Mouse (Mus musculus) embryonic facial prominence, embryonic 11.5 days (tissue): ENCODE results near the gene Ephb1. TPM values are rescaled to one million over a fixed set of nuclear protein-coding genes. Genes with fewer than 3 reads are reported as not detected.

Experiments used
- ATAC-seq: fragments of 200-750 bp; cut with Nextera tagmentation; replicated peaks from 2 replicates; pipeline ENCODE4 v1.8.0; 2017; ENCODE audit warnings: low read depth; ENCODE audit not compliant: insufficient number of reproducible peaks, low FRiP score, low TSS enrichment
- DNase-seq: peaks from one replicate; pipeline ENCODE4 v3.0.0-alpha.2; 2015; ENCODE audit warnings: low spot score
- H3K27ac ChIP-seq: fragments of 300-500 bp; sonication (generic); replicated peaks from 2 replicates; pipeline ENCODE4 v1.5.1; 2014; ENCODE audit warnings: mild to moderate bottlenecking, low read depth, low read length, control low read depth
- H3K27me3 ChIP-seq: fragments of 300-500 bp; sonication (generic); 2 replicates; pipeline ENCODE4 v1.6.1; 2014; ENCODE audit warnings: mild to moderate bottlenecking, low read length, moderate library complexity, mixed read lengths; ENCODE audit not compliant: control insufficient read depth, insufficient read depth
- H3K36me3 ChIP-seq: fragments of 300-500 bp; sonication (generic); replicated peaks from 2 replicates; pipeline ENCODE4 v1.6.1; 2014; ENCODE audit warnings: low read depth, mild to moderate bottlenecking, low read length, moderate library complexity, mixed read lengths; ENCODE audit not compliant: control insufficient read depth, insufficient read depth
- H3K4me1 ChIP-seq: fragments of 300-500 bp; sonication (generic); 2 replicates; pipeline ENCODE4 v1.6.1; 2014; ENCODE audit warnings: low read length, mixed read lengths; ENCODE audit not compliant: control insufficient read depth, insufficient read depth
- H3K4me2 ChIP-seq: fragments of 300-500 bp; sonication (generic); 2 replicates; pipeline ENCODE4 v1.6.1; 2014; ENCODE audit warnings: low read depth, mild to moderate bottlenecking, control low read depth, low read length, moderate library complexity
- H3K4me3 ChIP-seq: fragments of 300-500 bp; sonication (generic); 2 replicates; pipeline ENCODE4 v1.5.1; 2014; ENCODE audit warnings: low read depth, low read length, control low read depth
- H3K9ac ChIP-seq: fragments of 300-500 bp; sonication (generic); replicated peaks from 2 replicates; pipeline ENCODE4 v1.6.1; 2014; ENCODE audit warnings: mild to moderate bottlenecking, control low read depth, low read length
- H3K9me3 ChIP-seq: fragments of 300-500 bp; sonication (generic); replicated peaks from 2 replicates; pipeline ENCODE4 v1.6.1; 2016; ENCODE audit warnings: mild to moderate bottlenecking, low read length, inconsistent platforms, mixed read lengths; ENCODE audit not compliant: control insufficient read depth
- WGBS: fragments of 180-500 bp; shearing (Covaris S2); extraction: QIAGEN DNeasy Blood & Tissue Kit; methylation state at CpG from one replicate; pipeline ENCODE4 v1.1.7; 2014; 5-methylcytosine and 5-hydroxymethylcytosine counted together
- polyA plus RNA-seq: library from polyadenylated mRNA; unstranded; fragments of >200 nt; fragmentation: Nextera tagmentation; extraction: Ambion mirVana; gene quantifications from 2 replicates; pipeline ENCODE4 v1.2.1, GENCODE M21; 2014

Gene Ephb1
- polyA plus RNA-seq, 1 experiment from 2014 or later, result 6.6 TPM

DNA sequence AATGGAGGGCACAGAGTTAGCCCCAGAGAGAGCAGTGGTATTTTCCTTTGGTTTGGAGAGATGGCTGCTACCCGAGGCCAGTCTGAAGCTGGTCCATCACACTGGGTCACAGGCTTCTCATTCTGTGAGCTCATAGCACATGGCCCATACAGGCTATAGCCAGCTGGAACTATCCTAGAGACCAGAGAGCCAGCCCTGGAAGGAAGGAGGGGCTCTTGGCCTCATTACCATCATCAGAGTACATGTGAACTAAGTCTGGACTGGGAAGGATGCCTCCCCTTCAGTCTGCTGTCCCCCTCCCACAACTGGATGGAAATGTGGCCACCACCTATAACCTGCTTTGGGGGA lies 142.5 kb downstream of the Ephb1 start:
- 23% methylated on average over 1 of the region's 1 CpGs for WGBS
- Histone ChIP-seq H3K36me3 (no peaks in the 10 kb centered on the region), H3K27ac (no peak overlapping the region), H3K9ac (no peak overlapping the region), H3K27me3 (no peaks in the 10 kb centered on the region), H3K9me3 (no peaks in the 10 kb centered on the region), H3K4me2 (no peak overlapping the region), H3K4me1 (no peaks in the 10 kb centered on the region), H3K4me3 (no peak overlapping the region)
- DNase-seq (no peak), ATAC-seq (no peak)

GRCm38 (mm10) chr9:102211296-102212035 lies 143.0 kb downstream of the Ephb1 start:
- WGBS, result 14% methylated on average over 10 of the region's 10 CpGs
- Histone ChIP-seq H3K4me3 (no peak overlapping the region), H3K27me3 (no peaks in the 10 kb centered on the region), H3K4me1 (no peaks in the 10 kb centered on the region), H3K4me2 (no peak overlapping the region), H3K27ac (no peak overlapping the region), H3K9me3 (no peaks in the 10 kb centered on the region), H3K9ac (no peak overlapping the region), H3K36me3 (no peaks in the 10 kb centered on the region)
- ATAC-seq, result peak; percentile 94
- DNase-seq, result peak; percentile 73

GRCm38 (mm10) chr9:102205518-102205917 lies 149.0 kb downstream of the Ephb1 start:
- ATAC-seq, result no peak
- H3K9ac ChIP-seq, result no peak overlapping the region
- H3K4me2 ChIP-seq, result no peak overlapping the region
- WGBS, result 55% methylated on average over 3 of the region's 3 CpGs
- DNase-seq, result no peak
- H3K4me3 ChIP-seq, result no peak overlapping the region
- no peaks in the 10 kb centered on the region for H3K4me1 ChIP-seq
- H3K9me3 ChIP-seq, result no peaks in the 10 kb centered on the region
- no peak overlapping the region for H3K27ac ChIP-seq
- no peaks in the 10 kb centered on the region for H3K36me3 ChIP-seq
- H3K27me3 ChIP-seq, result no peaks in the 10 kb centered on the region

DNA sequence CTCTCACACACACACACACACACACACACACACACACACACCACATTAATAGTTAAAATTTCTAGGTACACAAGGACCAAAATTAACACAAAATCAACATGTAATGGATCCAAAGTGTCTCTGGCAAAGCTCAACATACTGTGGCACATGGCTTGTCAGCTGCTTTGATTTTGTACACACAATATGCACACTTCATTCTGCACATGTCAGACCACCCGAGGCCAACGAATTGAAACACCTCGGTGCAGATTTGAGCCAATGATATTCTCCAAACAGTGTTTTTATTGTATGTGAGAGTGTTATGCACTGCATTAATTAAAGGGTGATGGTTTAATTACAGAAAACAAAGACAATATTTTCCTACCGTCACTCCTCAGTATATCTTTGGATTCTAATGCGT lies 152.6 kb downstream of the Ephb1 start:
- ATAC-seq, result no peak
- 90% methylated on average over 5 of the region's 5 CpGs for WGBS
- no peaks in the 10 kb centered on the region for H3K27me3 ChIP-seq

GRCm38 (mm10) chr9:102196856-102197255 lies 157.6 kb downstream of the Ephb1 start:
- 92% methylated on average over 6 of the region's 6 CpGs for WGBS
- H3K4me1 ChIP-seq, result no peaks in the 10 kb centered on the region
- no peak for ATAC-seq

More for the DNA sequence above, 152.6 kb downstream of the Ephb1 start:
- no peak for DNase-seq
- H3K9me3 ChIP-seq, result no peaks in the 10 kb centered on the region
- no peak overlapping the region for H3K27ac ChIP-seq
- no peak overlapping the region for H3K9ac ChIP-seq
- H3K36me3 ChIP-seq, result no peaks in the 10 kb centered on the region
- H3K4me3 ChIP-seq, result no peak overlapping the region
- H3K4me1 ChIP-seq, result no peaks in the 10 kb centered on the region
- no peak overlapping the region for H3K4me2 ChIP-seq

GRCm38 (mm10) chr9:102194063-102194462 lies 160.4 kb downstream of the Ephb1 start:
- WGBS, result 80% methylated on average over 4 of the region's 4 CpGs
- DNase-seq (no peak), ATAC-seq (no peak)
- H3K9me3 ChIP-seq, result no peaks in the 10 kb centered on the region
- H3K9ac ChIP-seq, result no peak overlapping the region
- no peaks in the 10 kb centered on the region for H3K27me3 ChIP-seq
- H3K27ac ChIP-seq, result no peak overlapping the region
- no peaks in the 10 kb centered on the region for H3K36me3 ChIP-seq
- no peak overlapping the region for H3K4me3 ChIP-seq
- H3K4me1 ChIP-seq, result no peaks in the 10 kb centered on the region
- no peak overlapping the region for H3K4me2 ChIP-seq

More at GRCm38 (mm10) chr9:102196856-102197255, 157.6 kb downstream of the Ephb1 start:
- H3K27ac ChIP-seq, result no peak overlapping the region
- DNase-seq, result no peak
- H3K27me3 ChIP-seq, result no peaks in the 10 kb centered on the region
- no peak overlapping the region for H3K9ac ChIP-seq
- no peak overlapping the region for H3K4me2 ChIP-seq
- no peaks in the 10 kb centered on the region for H3K9me3 ChIP-seq
- H3K36me3 ChIP-seq, result no peaks in the 10 kb centered on the region
- no peak overlapping the region for H3K4me3 ChIP-seq

DNA sequence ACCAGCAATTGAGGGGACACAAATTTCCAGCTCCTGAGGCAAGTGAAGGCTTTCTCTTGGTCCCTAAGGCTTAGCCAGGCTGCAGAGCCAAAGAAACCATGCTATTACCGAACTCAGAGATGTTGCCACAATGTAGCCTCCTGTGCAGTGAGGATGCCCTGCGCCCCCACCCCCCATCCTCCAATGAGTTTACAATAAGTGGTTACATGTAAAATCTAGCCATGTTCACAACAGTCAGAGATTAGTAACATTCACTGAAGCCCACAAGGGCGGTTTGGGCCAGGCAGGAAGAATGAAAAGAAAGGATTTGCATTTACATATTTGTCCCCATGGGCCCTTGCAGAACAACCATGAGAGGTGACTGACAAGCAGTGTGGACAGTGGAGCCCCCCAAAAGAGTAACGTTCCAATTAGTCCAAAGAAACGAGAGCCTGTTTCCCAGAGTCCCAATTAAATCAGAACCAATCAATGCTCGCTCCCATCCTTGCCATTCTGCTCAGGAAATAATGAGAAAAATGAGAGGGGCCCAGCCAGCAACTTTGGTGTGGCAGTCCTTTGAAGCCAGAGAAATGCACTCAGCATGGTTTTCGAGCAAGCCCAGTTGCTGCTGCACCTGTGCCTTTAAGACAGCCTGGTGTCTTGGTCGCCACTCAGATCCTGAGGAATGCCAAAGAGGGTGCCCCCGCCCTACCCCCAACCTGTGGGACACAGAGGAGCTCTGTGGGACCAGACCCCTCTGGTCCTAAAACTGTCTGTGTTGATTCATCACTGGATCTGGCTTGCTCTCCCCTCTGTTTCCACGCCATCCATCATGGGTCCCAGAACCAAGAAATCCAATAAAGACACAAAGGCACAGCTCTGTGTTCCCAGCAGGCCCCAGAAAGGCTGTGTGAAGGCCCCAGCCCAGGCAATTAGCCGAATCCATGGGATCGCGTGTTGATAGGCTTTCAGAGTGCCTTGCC lies 161.5 kb downstream of the Ephb1 start:
- ATAC-seq (peak; percentile 51), DNase-seq (peak; percentile 28)
- Histone ChIP-seq H3K36me3 (no peaks in the 10 kb centered on the region), H3K9ac (no peak overlapping the region), H3K9me3 (no peaks in the 10 kb centered on the region), H3K4me3 (no peak overlapping the region), H3K27ac (no peak overlapping the region), H3K4me2 (no peak overlapping the region), H3K27me3 (no peaks in the 10 kb centered on the region), H3K4me1 (no peaks in the 10 kb centered on the region)
- 54% methylated on average over 13 of the region's 13 CpGs for WGBS

DNA sequence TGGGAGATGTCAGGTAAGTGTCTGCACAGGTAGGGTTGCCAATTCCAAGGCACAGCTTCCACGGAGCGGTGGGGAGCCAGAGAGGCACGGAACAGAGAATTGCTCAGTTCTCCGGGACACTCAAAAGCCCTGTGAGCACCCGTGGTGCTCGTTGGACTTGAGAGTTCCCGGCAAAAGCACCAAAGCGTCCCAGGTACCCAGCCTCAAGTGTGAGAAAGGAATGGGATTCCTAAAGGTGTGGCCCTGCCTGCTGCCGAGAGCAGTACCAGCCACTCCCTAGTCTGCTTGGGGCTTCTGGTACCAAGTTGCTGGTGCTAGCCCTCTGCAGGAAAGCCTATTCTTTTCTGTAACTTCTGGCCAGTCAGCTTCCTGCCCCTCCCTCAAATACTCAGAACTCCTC lies 164.4 kb downstream of the Ephb1 start:
- no peaks in the 10 kb centered on the region for H3K27me3 ChIP-seq
- H3K9ac ChIP-seq, result no peak overlapping the region
- H3K27ac ChIP-seq, result no peak overlapping the region
- no peaks in the 10 kb centered on the region for H3K9me3 ChIP-seq
- H3K4me2 ChIP-seq, result no peak overlapping the region
- ATAC-seq, result no peak
- DNase-seq, result no peak
- 87% methylated on average over 9 of the region's 9 CpGs for WGBS
- H3K4me1 ChIP-seq, result no peaks in the 10 kb centered on the region
- no peak overlapping the region for H3K4me3 ChIP-seq
- no peaks in the 10 kb centered on the region for H3K36me3 ChIP-seq
